Mouse (Mus musculus) cerebellum, adult 2 months (tissue): ENCODE data around the gene Vwa1.

ENCODE experiments used
- CTCF ChIP-seq: fragments of 200-500 bp; IDR thresholded peaks from 2 replicates; pipeline ENCODE4 v1.5.1; 2011; ENCODE audit warnings: low read depth, mild to moderate bottlenecking, control low read depth, low read length, moderate library complexity, borderline replicate concordance; ENCODE audit not compliant: insufficient read depth
- POLR2A ChIP-seq: fragments of 200-500 bp; IDR thresholded peaks from 2 replicates; pipeline ENCODE4 v1.6.1; 2011; ENCODE audit warnings: low read length, control low read depth, borderline replicate concordance; ENCODE audit not compliant: insufficient read depth

DNA sequence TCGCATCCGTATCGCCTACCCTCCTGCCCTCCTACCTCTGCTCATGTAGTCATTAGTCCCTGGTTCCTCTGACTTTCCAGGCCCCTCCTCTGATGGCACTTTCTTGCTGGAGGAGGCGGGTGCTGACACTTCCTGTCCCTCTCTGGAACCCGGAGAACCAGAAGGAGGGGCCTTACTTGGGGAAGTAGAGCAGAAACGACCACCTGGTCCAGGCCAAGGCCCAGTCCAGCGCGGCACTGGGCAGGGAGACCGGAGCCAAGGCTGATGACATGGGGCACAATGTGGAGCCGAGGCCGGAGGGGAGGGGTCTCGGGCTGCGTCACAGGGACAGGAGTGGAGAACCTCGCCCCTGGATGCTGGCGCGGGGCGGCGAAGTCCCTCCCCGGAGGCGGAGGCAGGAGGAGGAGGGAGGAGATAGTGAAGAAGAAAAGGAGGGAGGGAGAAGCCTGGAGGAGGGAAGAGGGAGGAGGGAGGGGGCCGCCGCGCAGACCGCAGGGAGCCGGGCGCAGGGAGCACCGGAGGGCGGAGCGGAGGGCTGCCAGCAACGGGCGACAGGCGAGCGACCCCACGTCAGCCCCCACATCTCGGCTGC lies 40.1 kb downstream of the Vwa1 start, which contains the start of gene Tmem240:
- peak; percentile 57; the same call in 1 of the 2 replicates for TF ChIP-seq POLR2A
- no peak for TF ChIP-seq CTCF
